Mouse (Mus musculus): Measurements from ENCODE around the gene Nup62cl. TPM values are rescaled to one million over a fixed set of nuclear protein-coding genes. Genes with fewer than 3 reads are reported as not detected.

Nup62cl gene
- total RNA-seq, 1 experiment = 112 TPM

DNA sequence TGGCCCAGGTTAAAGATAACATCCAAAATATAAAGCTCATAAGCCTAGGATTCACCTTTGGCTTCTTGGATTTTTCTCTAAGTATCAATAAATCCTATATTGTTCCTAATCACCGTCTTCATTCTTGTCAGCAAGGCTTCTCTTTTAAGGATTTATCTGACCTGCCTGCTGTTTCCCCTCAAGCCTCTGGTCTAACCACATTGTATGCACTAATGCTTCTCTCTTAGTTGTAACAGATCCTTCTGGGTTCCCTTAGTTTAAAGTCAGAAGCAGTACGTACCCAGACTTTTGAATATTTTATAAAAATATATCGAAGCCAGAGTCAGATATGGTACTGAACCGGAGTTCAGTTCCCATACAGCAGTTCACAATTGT is 63.8 kb downstream of the Nup62cl start:
- TF ChIP-seq MAFK (IDR thresholded peaks at IDR 0.05; ENCODE audit: insufficient read depth, low read depth, low read length) = no peak
- no peak for TF ChIP-seq CHD2 (IDR thresholded peaks at IDR 0.05; ENCODE audit: low read depth, low read length)
- no peak for TF ChIP-seq ZC3H11A (IDR thresholded peaks at IDR 0.05; ENCODE audit: borderline replicate concordance, low read depth, low read length)
- no peak for TF ChIP-seq HCFC1 (IDR thresholded peaks at IDR 0.05; ENCODE audit: borderline replicate concordance, insufficient read depth, low read length)
- no peak for TF ChIP-seq ZNF384 (IDR thresholded peaks at IDR 0.05; ENCODE audit: low read depth, low read length)
- no peaks in the 10 kb centered on the region for H3K9me3 ChIP-seq (ENCODE audit: control insufficient read depth, insufficient read depth, low read depth, low read length)
- no peak for DNase-seq (ENCODE audit: low read depth, low spot score)
- H3K27ac ChIP-seq (ENCODE audit: insufficient read depth, low read depth, low read length, poor library complexity, severe bottlenecking) = no peak overlapping the region; the same call in 1 of the 2 replicates
- in situ Hi-C loops (cut with MboI; ENCODE audit: low sequenced_read_pairs in 2 of 2, unreplicated experiment in 2 of 2) = no loop called here
- no peaks in the 10 kb centered on the region for H3K36me3 ChIP-seq (ENCODE audit: control insufficient read depth, insufficient read depth, low read length, poor library complexity, severe bottlenecking)
- H3K9ac ChIP-seq (ENCODE audit: insufficient read depth, low read depth, low read length, poor library complexity, severe bottlenecking) = no peak overlapping the region
- H3K4me1 ChIP-seq (ENCODE audit: control insufficient read depth in 2 of 2, insufficient read depth in 2 of 2, low read length in 2 of 2, poor library complexity in 1 of 2) = no peaks in the 10 kb centered on the region
- H3K4me3 ChIP-seq (ENCODE audit: insufficient read depth in 1 of 2, low read depth in 1 of 2, low read length in 2 of 2, poor library complexity in 1 of 2, severe bottlenecking in 1 of 2) = peak overlapping the region in 1 of 2 experiments; percentile 68; a peak in 2 of 4 replicates

DNA sequence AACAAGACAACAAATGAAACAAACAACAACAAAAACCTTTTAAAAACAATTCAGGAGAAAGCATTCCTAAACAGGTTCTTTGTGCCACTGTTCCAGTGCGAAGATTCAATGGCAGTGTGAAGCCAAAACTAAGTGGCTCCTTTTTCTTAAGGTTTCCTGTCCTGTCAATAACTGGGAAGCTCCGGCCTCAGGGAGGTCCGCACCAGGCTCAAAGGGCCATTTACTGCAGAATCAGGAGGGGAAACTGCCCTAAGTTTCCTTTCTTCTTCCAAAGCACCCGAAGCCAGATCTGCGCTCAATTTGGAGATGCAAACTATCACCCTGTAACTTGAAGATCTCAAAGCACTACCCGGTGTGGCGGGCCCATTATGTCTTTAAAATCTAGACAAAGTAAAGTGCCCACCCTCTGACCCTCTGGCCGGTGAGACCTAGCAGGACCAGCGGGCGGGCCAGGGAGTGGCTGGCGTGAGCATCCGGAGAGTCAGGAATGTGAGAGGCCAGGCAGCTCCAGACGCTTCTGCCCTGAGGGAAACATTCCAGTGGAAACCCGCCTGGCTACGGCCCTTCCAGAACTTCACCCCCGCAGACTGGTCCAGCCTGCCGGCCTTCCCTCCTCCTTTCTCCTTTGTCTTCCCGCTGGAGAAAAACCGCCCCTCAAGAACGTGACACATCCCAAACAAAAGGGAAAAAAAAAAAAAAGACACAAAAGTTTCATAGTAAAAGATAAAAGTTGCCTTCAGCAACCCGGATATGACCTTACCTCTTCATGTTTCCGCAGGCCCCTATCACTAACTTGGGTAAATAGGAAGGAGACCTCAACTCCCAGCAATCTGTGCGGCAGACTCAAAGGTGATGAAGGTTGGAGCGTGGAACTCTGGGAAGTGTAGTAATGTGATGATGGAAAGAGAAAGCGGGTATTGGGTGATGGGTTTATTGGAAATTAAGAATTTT is 64.5 kb downstream of the Nup62cl start, which contains the start of gene Rbm41:
Rbm41 (minus strand) TSS at position 856 of the 951 bp plus-strand sequence.
- H3K36me3 ChIP-seq (ENCODE audit: control insufficient read depth, insufficient read depth, low read length, poor library complexity, severe bottlenecking) = no peaks in the 10 kb centered on the region; the same call in 1 of the 2 replicates
- peak within 1 kb of the TSS; percentile 62 to 68 for H3K4me3 ChIP-seq (ENCODE audit: insufficient read depth in 1 of 2, low read depth in 1 of 2, low read length in 2 of 2, poor library complexity in 1 of 2, severe bottlenecking in 1 of 2)
- DNase-seq (ENCODE audit: low read depth, low spot score) = peak; percentile 65
- no peaks in the 10 kb centered on the region for H3K4me1 ChIP-seq (ENCODE audit: control insufficient read depth in 2 of 2, insufficient read depth in 2 of 2, low read length in 2 of 2, poor library complexity in 1 of 2)
- H3K9ac ChIP-seq (ENCODE audit: insufficient read depth, low read depth, low read length, poor library complexity, severe bottlenecking) = peak within 1 kb of the TSS; percentile 47
- TF ChIP-seq ZC3H11A (IDR thresholded peaks at IDR 0.05; ENCODE audit: borderline replicate concordance, low read depth, low read length) (no peak), CHD2 (IDR thresholded peaks at IDR 0.05; ENCODE audit: low read depth, low read length) (0 out of 2 replicates have a peak, but pooled peaks have one; percentile 46), ZNF384 (IDR thresholded peaks at IDR 0.05; ENCODE audit: low read depth, low read length) (peak; percentile 70), HCFC1 (IDR thresholded peaks at IDR 0.05; ENCODE audit: borderline replicate concordance, insufficient read depth, low read length) (peak; percentile 79), MAFK (IDR thresholded peaks at IDR 0.05; ENCODE audit: insufficient read depth, low read depth, low read length) (no peak)
- peak within 1 kb of the TSS; percentile 96 for H3K27ac ChIP-seq (ENCODE audit: insufficient read depth, low read depth, low read length, poor library complexity, severe bottlenecking)
- in situ Hi-C loops (cut with MboI; ENCODE audit: low sequenced_read_pairs in 2 of 2, unreplicated experiment in 2 of 2) = no loop called here
- no peaks in the 10 kb centered on the region for H3K9me3 ChIP-seq (ENCODE audit: control insufficient read depth, insufficient read depth, low read depth, low read length)

DNA sequence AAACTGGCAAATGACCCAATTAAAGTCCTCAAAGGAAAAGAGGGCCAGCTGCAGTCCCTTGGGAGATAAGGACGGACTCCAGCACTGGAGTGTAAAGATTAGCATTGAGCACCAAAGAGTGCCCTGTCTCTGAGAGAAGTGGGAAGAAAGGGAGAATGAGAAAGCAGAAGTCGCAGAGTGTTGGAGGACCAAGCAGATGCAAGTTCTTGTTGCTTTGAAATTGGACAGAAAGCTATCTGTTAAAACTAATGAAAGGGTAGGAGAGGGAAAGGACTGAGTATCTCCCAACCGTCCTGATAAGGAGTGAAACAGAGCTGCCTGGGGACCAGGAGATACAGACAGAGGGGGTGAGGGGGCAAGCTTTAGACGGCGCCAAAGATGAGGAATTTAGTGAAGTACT is 80.4 kb downstream of the Nup62cl start:
- no peaks in the 10 kb centered on the region for H3K36me3 ChIP-seq (ENCODE audit: control insufficient read depth, insufficient read depth, low read length, poor library complexity, severe bottlenecking)
- no peak overlapping the region for H3K4me3 ChIP-seq (ENCODE audit: insufficient read depth in 1 of 2, low read depth in 1 of 2, low read length in 2 of 2, poor library complexity in 1 of 2, severe bottlenecking in 1 of 2)
- no peak overlapping the region for H3K9ac ChIP-seq (ENCODE audit: insufficient read depth, low read depth, low read length, poor library complexity, severe bottlenecking)
- no peaks in the 10 kb centered on the region for H3K4me1 ChIP-seq (ENCODE audit: control insufficient read depth in 2 of 2, insufficient read depth in 2 of 2, low read length in 2 of 2, poor library complexity in 1 of 2)
- H3K9me3 ChIP-seq (ENCODE audit: control insufficient read depth, insufficient read depth, low read depth, low read length) = no peaks in the 10 kb centered on the region
- no peak overlapping the region for H3K27ac ChIP-seq (ENCODE audit: insufficient read depth, low read depth, low read length, poor library complexity, severe bottlenecking)
- DNase-seq (ENCODE audit: low read depth, low spot score) = no peak
- TF ChIP-seq MAFK (IDR thresholded peaks at IDR 0.05; ENCODE audit: insufficient read depth, low read depth, low read length) (no peak), ZC3H11A (IDR thresholded peaks at IDR 0.05; ENCODE audit: borderline replicate concordance, low read depth, low read length) (no peak), ZNF384 (IDR thresholded peaks at IDR 0.05; ENCODE audit: low read depth, low read length) (no peak), HCFC1 (IDR thresholded peaks at IDR 0.05; ENCODE audit: borderline replicate concordance, insufficient read depth, low read length) (no peak), CHD2 (IDR thresholded peaks at IDR 0.05; ENCODE audit: low read depth, low read length) (no peak)
- in situ Hi-C loops (cut with MboI; ENCODE audit: low sequenced_read_pairs in 2 of 2, unreplicated experiment in 2 of 2) = no loop called here

Other genes starting within 250 kb of the Nup62cl start
- gene Morc4, start 191.0 kb downstream of the Nup62cl start, total RNA-seq (2012; rRNA removed) = 3.4 and 8.0 TPM in 2 replicates
- gene Rbm41, start 64.1 kb downstream of the Nup62cl start, total RNA-seq (2012; rRNA removed) = 20.7 and 20.8 TPM in 2 replicates
- not detected in 2 replicates for gene Pih1h3b, start 167 bp upstream of the Nup62cl start, total RNA-seq (2012; rRNA removed)

All from ES-E14 (cell line).